Mouse (Mus musculus) MEL (cell line): ENCODE measurements at regions not wholly inside any gene's neighbourhood (a gene's known extent, or its start where the extent isn't known, plus 50 kb on each side); places are given as distances from the start of the nearest gene placed in this dataset.

Experiments used
- DNase-seq: peaks from one replicate; pipeline ENCODE4 v3.0.0; 2011; ENCODE audit warnings: low read depth, low spot score
- H3K27ac ChIP-seq: 2 replicates; pipeline ENCODE4 v1.5.1; 2012; ENCODE audit warnings: low read depth, mild to moderate bottlenecking, control low read depth, low read length, moderate library complexity; ENCODE audit not compliant: control insufficient read depth
- H3K27me3 ChIP-seq, 2 experiments: fragments of 150-350 bp in 1 of 2; sonication (generic) in 1 of 2; 2 replicates each; pipeline ENCODE4 v1.6.1; 2012; ENCODE audit warnings: low read length in 2 of 2, mild to moderate bottlenecking in 2 of 2, improper control_type of control experiment in 1 of 2, moderate library complexity in 1 of 2; ENCODE audit not compliant: insufficient read depth in 2 of 2, control insufficient read depth in 1 of 2
- H3K36me3 ChIP-seq, 2 experiments: 2 replicates each; pipeline ENCODE4 v1.6.1; 2012 to 2014; ENCODE audit warnings: low read length in 2 of 2, improper control_type of control experiment in 1 of 2, inconsistent platforms in 1 of 2, mild to moderate bottlenecking in 1 of 2; ENCODE audit not compliant: insufficient read depth in 2 of 2, control insufficient read depth in 1 of 2
- H3K4me1 ChIP-seq, 2 experiments: fragments of 150-350 bp in 1 of 2; sonication (generic) in 1 of 2; 2 replicates each; pipeline ENCODE4 v1.6.1; 2012; ENCODE audit warnings: low read length in 2 of 2, improper control_type of control experiment in 1 of 2, mild to moderate bottlenecking in 1 of 2; ENCODE audit not compliant: insufficient read depth in 2 of 2, control insufficient read depth in 1 of 2
- H3K4me3 ChIP-seq, 2 experiments: fragments of 150-350 bp in 1 of 2; sonication (generic) in 1 of 2; 2 replicates each; pipeline ENCODE4 v1.5.1; 2012; ENCODE audit warnings: low read depth in 2 of 2, low read length in 2 of 2, mild to moderate bottlenecking in 2 of 2, moderate library complexity in 2 of 2, control low read depth in 1 of 2, improper control_type of control experiment in 1 of 2; ENCODE audit not compliant: control insufficient read depth in 1 of 2, insufficient read depth in 1 of 2
- H3K79me2 ChIP-seq: 2 replicates; pipeline ENCODE4 v1.6.1; 2012; ENCODE audit warnings: mild to moderate bottlenecking, low read length, moderate library complexity; ENCODE audit not compliant: control insufficient read depth, poor library complexity, insufficient read depth
- H3K9ac ChIP-seq: 2 replicates; pipeline ENCODE4 v1.6.1; 2012; ENCODE audit warnings: low read depth, mild to moderate bottlenecking, control low read depth, low read length, moderate library complexity; ENCODE audit not compliant: control insufficient read depth, poor library complexity, severe bottlenecking
- H3K9me3 ChIP-seq: fragments of 150-350 bp; sonication (generic); replicated peaks from 2 replicates; pipeline ENCODE4 v1.6.1; 2012; ENCODE audit warnings: mild to moderate bottlenecking, low read length, improper control_type of control experiment, moderate library complexity; ENCODE audit not compliant: insufficient read depth
- CHD1 ChIP-seq: IDR thresholded peaks from 2 replicates; pipeline ENCODE4 v1.6.1; 2012; ENCODE audit warnings: low read depth, mild to moderate bottlenecking, inconsistent platforms, low read length, improper control_type of control experiment
- CTCF ChIP-seq, 3 experiments: IDR thresholded peaks in 2 of 3; conservative IDR thresholded peaks in 1 of 3; 2 replicates each; pipeline ENCODE4 v1.5.1; 2011 to 2012; ENCODE audit warnings: low read length in 3 of 3, low read depth in 2 of 3, mild to moderate bottlenecking in 2 of 3, improper control_type of control experiment in 1 of 3, inconsistent platforms in 1 of 3, mixed read lengths in 1 of 3, moderate library complexity in 1 of 3; ENCODE audit not compliant: control insufficient read depth in 1 of 3, insufficient read depth in 1 of 3, poor library complexity in 1 of 3, severe bottlenecking in 1 of 3
- ELF1 ChIP-seq: IDR thresholded peaks from 2 replicates; pipeline ENCODE4 v1.6.1; 2014; ENCODE audit warnings: low read depth, mild to moderate bottlenecking, inconsistent platforms, low read length, improper control_type of control experiment, moderate library complexity
- EP300 ChIP-seq, 2 experiments: IDR thresholded peaks; 2 replicates each; pipeline ENCODE4 v1.6.1; 2011; ENCODE audit warnings: improper control_type of control experiment in 2 of 2, low read length in 2 of 2, low read depth in 1 of 2, mild to moderate bottlenecking in 1 of 2
- ETS1 ChIP-seq: IDR thresholded peaks from 2 replicates; pipeline ENCODE4 v1.6.1; 2012; ENCODE audit warnings: low read depth, mild to moderate bottlenecking, inconsistent platforms, low read length, improper control_type of control experiment, moderate library complexity
- HCFC1 ChIP-seq: IDR thresholded peaks from 2 replicates; pipeline ENCODE4 v1.6.1; 2012; ENCODE audit warnings: low read depth, mild to moderate bottlenecking, inconsistent platforms, low read length, improper control_type of control experiment, moderate library complexity
- JUND ChIP-seq: IDR thresholded peaks from 2 replicates; pipeline ENCODE4 v1.6.1; 2011; ENCODE audit warnings: low read depth, mild to moderate bottlenecking, improper control_type of control experiment, low read length
- MAX ChIP-seq: IDR thresholded peaks from 2 replicates; pipeline ENCODE4 v1.6.1; 2011; ENCODE audit warnings: low read length, improper control_type of control experiment
- MAZ ChIP-seq: IDR thresholded peaks from 2 replicates; pipeline ENCODE4 v1.6.1; 2012; ENCODE audit warnings: low read depth, mild to moderate bottlenecking, inconsistent platforms, low read length, improper control_type of control experiment
- MXI1 ChIP-seq: IDR thresholded peaks from 2 replicates; pipeline ENCODE4 v1.6.1; 2011; ENCODE audit warnings: mild to moderate bottlenecking, low read depth, low read length, improper control_type of control experiment
- MYB ChIP-seq: IDR thresholded peaks from 2 replicates; pipeline ENCODE4 v1.6.1; 2011; ENCODE audit warnings: mild to moderate bottlenecking, low read depth, low read length, improper control_type of control experiment
- POLR2A ChIP-seq, 2 experiments: IDR thresholded peaks; 2 replicates each; pipeline ENCODE4 v1.6.1; 2011 to 2012; ENCODE audit warnings: low read length in 2 of 2, mild to moderate bottlenecking in 2 of 2, control low read depth in 1 of 2, improper control_type of control experiment in 1 of 2, low read depth in 1 of 2, moderate library complexity in 1 of 2; ENCODE audit not compliant: control insufficient read depth in 1 of 2, insufficient read depth in 1 of 2, poor library complexity in 1 of 2
- POLR2AphosphoS5 ChIP-seq: IDR thresholded peaks from 2 replicates; pipeline ENCODE4 v1.6.1; 2012; ENCODE audit warnings: low read depth, borderline replicate concordance, mild to moderate bottlenecking, inconsistent platforms, low read length, moderate library complexity, mixed read lengths
- SMC3 ChIP-seq: IDR thresholded peaks from 2 replicates; pipeline ENCODE4 v1.6.1; 2011; ENCODE audit warnings: low read depth, low read length, improper control_type of control experiment
- USF1 ChIP-seq: IDR thresholded peaks from 2 replicates; pipeline ENCODE4 v1.6.1; 2014; ENCODE audit warnings: low read depth, mild to moderate bottlenecking, inconsistent platforms, low read length, improper control_type of control experiment, moderate library complexity
- ZKSCAN1 ChIP-seq: IDR thresholded peaks from 2 replicates; pipeline ENCODE4 v1.6.1; 2012; ENCODE audit warnings: low read depth, mild to moderate bottlenecking, inconsistent platforms, low read length, improper control_type of control experiment, moderate library complexity
- ZMIZ1 ChIP-seq: IDR thresholded peaks from 2 replicates; pipeline ENCODE4 v1.6.1; 2012; ENCODE audit warnings: low read depth, mild to moderate bottlenecking, inconsistent platforms, low read length, improper control_type of control experiment, moderate library complexity

- H3K4me3 ChIP-seq = no peak overlapping the region
- H3K79me2 ChIP-seq = no peaks in the 10 kb centered on the region
- TF ChIP-seq MXI1 = no peak
- no peak for TF ChIP-seq CHD1
- no peak for TF ChIP-seq ZKSCAN1
- TF ChIP-seq SMC3 = no peak
- no peak for TF ChIP-seq MAX
- TF ChIP-seq JUND = no peak
- no peak for TF ChIP-seq EP300 (IDR thresholded peaks at IDR 0.05; ENCODE audit: low read depth in 1 of 2, low read length in 2 of 2)
- TF ChIP-seq POLR2AphosphoS5 = no peak
- no peak for TF ChIP-seq CTCF (IDR thresholded peaks at IDR 0.05 in 2 of 3, conservative IDR thresholded peaks at IDR 0.05 in 1 of 3; ENCODE audit: control insufficient read depth in 1 of 3, insufficient read depth in 1 of 3, low read depth in 2 of 3, low read length in 3 of 3, poor library complexity in 1 of 3, severe bottlenecking in 1 of 3)
- H3K27me3 ChIP-seq = no peaks in the 10 kb centered on the region
- no peaks in the 10 kb centered on the region for H3K4me1 ChIP-seq
- no peaks in the 10 kb centered on the region for H3K9me3 ChIP-seq
- no peak overlapping the region for H3K9ac ChIP-seq
- no peak for DNase-seq
- H3K27ac ChIP-seq = no peak overlapping the region
- no peaks in the 10 kb centered on the region for H3K36me3 ChIP-seq
Observed at GRCm38 (mm10) chr3:151020014-151020413, 417.7 kb upstream of the Adgrl4 start.

DNA sequence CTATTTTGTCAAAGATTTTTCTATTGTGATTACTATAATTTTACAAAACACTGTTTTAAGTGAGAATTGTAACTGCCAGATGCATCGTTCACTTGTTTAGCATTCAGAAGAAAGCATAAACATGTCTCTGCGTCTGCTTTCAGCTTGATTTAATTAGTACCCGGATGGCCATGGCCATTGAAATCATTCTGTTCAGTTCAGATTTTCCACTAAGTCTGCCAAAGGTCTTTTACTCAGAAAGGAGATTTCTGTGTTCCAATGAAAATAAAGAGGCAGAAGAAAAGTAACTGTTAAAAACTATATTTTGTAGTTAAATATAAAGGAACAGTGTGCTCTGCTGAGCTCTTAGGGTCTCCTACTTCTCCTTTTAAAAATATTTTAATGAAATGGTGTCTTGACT is 380.2 kb upstream of the Adgrl4 start:
- H3K9ac ChIP-seq = no peak overlapping the region
- TF ChIP-seq POLR2A (IDR thresholded peaks at IDR 0.05; ENCODE audit: control insufficient read depth in 1 of 2, insufficient read depth in 1 of 2, low read depth in 1 of 2, low read length in 2 of 2, poor library complexity in 1 of 2) (no peak), ETS1 (no peak), USF1 (no peak), JUND (no peak), CTCF (IDR thresholded peaks at IDR 0.05 in 2 of 3, conservative IDR thresholded peaks at IDR 0.05 in 1 of 3; ENCODE audit: control insufficient read depth in 1 of 3, insufficient read depth in 1 of 3, low read depth in 2 of 3, low read length in 3 of 3, poor library complexity in 1 of 3, severe bottlenecking in 1 of 3) (no peak), ZMIZ1 (no peak), HCFC1 (no peak), MYB (no peak), MAZ (no peak), MXI1 (no peak), ELF1 (no peak)
- TF ChIP-seq, all 39 proteins: peak for 0
- H3K4me1 ChIP-seq = no peaks in the 10 kb centered on the region
- no peaks in the 10 kb centered on the region for H3K27me3 ChIP-seq
- no peaks in the 10 kb centered on the region for H3K36me3 ChIP-seq
- no peaks in the 10 kb centered on the region for H3K79me2 ChIP-seq
- H3K27ac ChIP-seq = no peak overlapping the region
- H3K4me3 ChIP-seq = no peak overlapping the region
- DNase-seq = no peak
- H3K9me3 ChIP-seq = no peaks in the 10 kb centered on the region
